Mouse (Mus musculus) splenic B cell, adult 2 months (primary cell): ENCODE results near the gene Tex36.

Experiments
- DNase-seq: peaks from one replicate; pipeline ENCODE4 v3.0.0-alpha.2; 2011; ENCODE audit warnings: low read depth, low spot score
- H3K27me3 ChIP-seq: 2 replicates; pipeline ENCODE4 v1.6.1; 2012; ENCODE audit warnings: mild to moderate bottlenecking, low read length, moderate library complexity, mixed read lengths; ENCODE audit not compliant: control insufficient read depth, poor library complexity, insufficient read depth, severe bottlenecking
- H3K36me3 ChIP-seq: 2 replicates; pipeline ENCODE4 v1.6.1; 2012; ENCODE audit warnings: mild to moderate bottlenecking, low read length, moderate library complexity, mixed read lengths; ENCODE audit not compliant: control insufficient read depth, poor library complexity, insufficient read depth, severe bottlenecking

The Tex36 gene

GRCm38 (mm10) chr7:133602058-133602457, at the start of gene Tex36:
Tex36 (minus strand) TSS chr7:133602158.
- Histone ChIP-seq H3K36me3 (no peaks in the 10 kb centered on the region), H3K27me3 (no peaks in the 10 kb centered on the region)
- DNase-seq = no peak

GRCm38 (mm10) chr7:133645716-133646115, 43.8 kb upstream of the Tex36 start:
- Histone ChIP-seq H3K36me3 (peaks cover 41% of the 10 kb centered on the region), H3K27me3 (no peaks in the 10 kb centered on the region)
- DNase-seq = no peak

DNA sequence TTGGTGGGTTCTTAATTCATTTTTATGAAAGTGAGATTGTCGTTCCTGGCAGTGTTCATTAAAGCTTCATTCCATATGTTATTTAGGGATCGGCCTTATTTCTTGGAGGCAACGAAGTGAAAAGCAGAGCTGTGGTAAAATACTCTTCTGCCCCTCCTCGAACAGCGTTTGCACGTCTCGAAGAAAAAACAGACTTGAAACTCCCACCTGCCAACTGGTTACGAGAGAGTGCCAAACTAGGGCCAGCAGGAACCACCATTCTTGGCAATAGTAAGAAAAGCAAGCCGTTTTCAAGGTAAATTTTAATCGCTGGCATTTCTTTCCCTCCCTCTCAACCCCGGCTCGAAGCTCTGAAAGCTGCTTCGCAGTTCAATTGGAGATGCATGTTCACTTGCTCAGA, 36.9 kb upstream of the Tex36 start:
- peaks cover 22% of the 10 kb centered on the region for H3K36me3 ChIP-seq
- H3K27me3 ChIP-seq = no peaks in the 10 kb centered on the region
- no peak for DNase-seq

DNA sequence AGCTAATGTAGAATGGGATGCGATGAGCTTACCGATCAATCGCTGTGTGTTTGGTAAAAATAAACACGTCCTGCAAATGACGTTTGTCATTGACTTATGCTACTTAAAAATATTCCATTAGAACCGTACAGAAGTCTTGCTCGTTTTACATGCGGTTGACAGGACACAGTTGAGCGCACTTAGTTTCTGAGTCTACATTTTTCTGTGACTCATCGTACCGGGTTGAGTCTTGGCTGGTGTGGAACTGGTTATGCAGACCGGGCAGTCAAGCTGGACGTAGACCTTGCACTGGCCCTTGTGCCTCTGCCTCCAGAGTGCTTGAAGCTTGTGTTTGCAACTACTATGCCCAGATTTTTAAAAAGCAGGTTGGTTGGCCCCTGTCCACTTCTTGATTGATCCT, 36.3 kb upstream of the Tex36 start:
- no peaks in the 10 kb centered on the region for H3K27me3 ChIP-seq
- peak; percentile 55 for DNase-seq
- peaks cover 21% of the 10 kb centered on the region for H3K36me3 ChIP-seq

DNA sequence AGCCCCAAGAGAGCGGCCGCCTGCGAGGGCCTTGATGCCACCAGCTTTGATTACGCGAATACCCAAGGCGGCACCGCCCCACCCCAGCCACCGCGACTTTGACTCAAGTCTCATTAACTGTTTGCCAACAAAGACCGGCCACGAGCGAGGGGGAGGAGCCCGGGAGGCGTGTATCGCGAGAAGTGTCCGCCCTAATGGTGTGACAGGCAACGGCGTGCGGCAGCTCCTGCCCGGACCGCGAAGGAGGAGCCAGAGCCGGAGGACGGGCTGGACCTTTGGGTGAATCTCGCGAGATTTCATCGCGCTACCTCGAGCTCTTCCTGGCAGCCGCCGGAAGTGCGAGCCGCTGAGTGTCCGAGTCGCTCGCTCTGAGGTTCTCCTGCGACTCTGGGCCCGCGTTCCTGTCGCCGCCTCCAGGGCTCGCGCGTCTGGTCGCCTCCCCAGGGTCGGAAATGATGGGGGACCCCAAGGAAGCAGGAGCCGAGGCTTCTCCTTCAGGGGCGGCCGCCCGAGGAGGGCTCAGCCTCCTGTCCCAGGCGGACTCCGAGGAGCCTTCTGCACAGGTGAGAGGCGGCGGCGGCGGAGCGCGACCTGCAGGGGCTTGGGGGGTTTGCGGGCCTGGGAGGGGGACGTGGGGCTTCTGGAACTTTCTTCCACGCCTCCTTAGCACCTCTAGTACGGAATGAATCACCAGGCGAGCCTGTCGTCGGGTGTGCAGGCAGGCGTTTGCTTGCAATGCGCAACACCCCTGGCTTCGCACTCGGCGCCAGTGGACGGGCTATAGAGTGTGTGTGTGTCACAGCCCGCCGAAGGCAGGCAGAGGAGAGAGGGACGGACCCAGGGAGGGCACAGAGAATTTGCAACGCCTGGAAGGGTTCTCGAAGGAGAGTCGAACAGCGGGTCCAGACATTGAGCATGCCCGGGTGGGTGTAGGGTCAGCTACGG, 35.7 kb upstream of the Tex36 start, which contains the start of gene Edrf1:
Gene Edrf1, plus strand, starts transcription at position 183 of the 945 bp plus-strand sequence.
- Histone ChIP-seq H3K27me3 (no peaks in the 10 kb centered on the region), H3K36me3 (peaks cover 16% of the 10 kb centered on the region)
- peak; percentile 99 for DNase-seq

DNA sequence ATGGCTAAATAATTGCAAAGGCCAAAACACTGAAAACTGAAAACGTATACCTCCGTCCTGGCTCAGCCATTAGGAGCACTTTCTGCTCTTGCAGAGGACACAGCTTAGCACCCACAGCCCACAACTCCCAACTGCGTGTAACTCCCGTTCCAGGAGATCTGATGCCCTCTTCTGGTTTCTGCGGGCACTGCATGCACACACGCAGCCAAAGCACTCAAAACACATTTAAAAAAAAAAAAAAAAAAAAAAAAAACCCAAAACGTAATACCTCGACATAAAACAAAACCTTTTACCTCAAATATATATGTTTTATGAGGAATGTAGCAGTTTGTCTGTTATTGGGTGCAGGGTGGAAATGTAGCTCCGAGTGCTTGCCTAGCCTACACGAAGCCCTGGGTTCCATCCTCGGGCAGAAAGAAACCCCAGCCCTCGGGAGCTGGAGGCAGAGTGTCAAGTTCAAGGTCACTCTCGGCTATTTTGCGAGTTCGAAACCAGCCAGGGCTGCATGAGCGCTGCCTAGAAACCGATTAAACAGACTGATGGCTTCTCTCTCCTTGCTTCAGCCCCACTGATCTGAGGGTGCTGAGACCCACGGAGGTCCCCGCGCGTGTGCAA, 34.9 kb upstream of the Tex36 start:
- Histone ChIP-seq H3K36me3 (peaks cover 10% of the 10 kb centered on the region), H3K27me3 (no peaks in the 10 kb centered on the region)
- DNase-seq = peak; percentile 92

- DNase-seq = no peak
- Histone ChIP-seq H3K27me3 (no peaks in the 10 kb centered on the region), H3K36me3 (0 out of 2 replicates have a peak, but pooled peaks cover 2% of the 10 kb centered on the region)
Measured at GRCm38 (mm10) chr7:133634932-133635650, 33.1 kb upstream of the Tex36 start.

DNA sequence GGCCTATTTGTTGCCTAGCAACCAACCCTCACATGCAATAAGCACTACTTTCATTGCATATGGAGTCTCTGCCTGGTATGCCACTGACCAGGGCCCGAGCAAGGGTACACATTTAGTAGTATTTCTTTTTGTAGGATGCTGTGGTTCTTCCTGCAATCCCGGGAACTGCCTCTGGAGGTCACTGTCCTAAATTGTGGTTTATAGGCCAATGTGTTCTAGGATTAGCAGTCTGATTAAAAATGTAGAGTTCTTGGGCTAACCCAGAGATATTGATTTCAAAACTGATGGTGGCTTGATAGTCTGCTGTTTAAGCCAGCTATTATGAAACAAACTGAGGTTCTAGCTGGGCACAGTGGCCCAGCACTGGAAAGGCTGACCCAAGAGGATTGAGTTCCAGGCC, 30.5 kb upstream of the Tex36 start:
- Histone ChIP-seq H3K27me3 (no peaks in the 10 kb centered on the region), H3K36me3 (no peaks in the 10 kb centered on the region)
- peak; percentile 69 for DNase-seq

DNA sequence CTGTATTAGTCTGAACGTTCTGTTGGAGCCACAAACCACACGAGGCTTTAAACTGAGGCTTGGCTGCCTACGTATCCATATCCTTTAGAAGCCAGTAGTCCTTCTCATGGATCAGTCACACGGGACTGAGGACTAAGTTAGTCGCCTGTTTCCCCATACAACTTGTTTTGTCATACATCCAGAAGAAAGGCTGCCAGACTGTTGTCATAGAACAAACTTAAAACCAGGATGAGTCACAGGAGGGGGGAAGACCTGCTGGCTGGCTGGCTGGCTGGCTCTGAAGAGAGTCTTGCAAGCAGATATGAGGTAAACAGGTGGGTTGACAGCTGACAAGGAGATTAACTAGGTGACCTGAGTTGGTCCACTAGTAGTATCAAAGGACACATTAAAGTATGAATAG, 28.9 kb upstream of the Tex36 start:
- DNase-seq = no peak
- no peaks in the 10 kb centered on the region for H3K36me3 ChIP-seq
- no peaks in the 10 kb centered on the region for H3K27me3 ChIP-seq

- no peaks in the 10 kb centered on the region for H3K27me3 ChIP-seq
- H3K36me3 ChIP-seq = no peaks in the 10 kb centered on the region
- no peak for DNase-seq
Measured at GRCm38 (mm10) chr7:133627184-133627936, 25.4 kb upstream of the Tex36 start.

DNA sequence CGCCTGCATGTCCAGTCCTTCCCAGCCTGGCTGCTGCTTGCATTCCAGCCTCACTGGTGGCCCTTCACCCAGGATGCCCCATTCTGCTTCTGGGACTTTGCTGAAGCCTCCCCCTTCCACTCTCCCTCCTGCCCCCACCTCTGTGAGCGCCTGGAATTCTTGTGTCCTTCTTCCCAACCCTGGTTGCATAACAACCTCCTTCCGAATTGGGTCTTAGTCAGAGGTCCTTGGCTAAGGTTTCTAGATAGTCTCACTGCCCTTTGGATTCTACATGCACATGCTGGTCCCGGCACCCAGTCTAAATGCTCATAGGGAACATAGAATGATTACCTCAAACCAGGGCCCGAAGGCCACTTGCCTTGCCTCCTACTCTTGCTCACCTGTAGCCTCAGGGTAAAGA, 21.3 kb upstream of the Tex36 start:
- no peaks in the 10 kb centered on the region for H3K36me3 ChIP-seq
- no peak for DNase-seq
- H3K27me3 ChIP-seq = no peaks in the 10 kb centered on the region

DNA sequence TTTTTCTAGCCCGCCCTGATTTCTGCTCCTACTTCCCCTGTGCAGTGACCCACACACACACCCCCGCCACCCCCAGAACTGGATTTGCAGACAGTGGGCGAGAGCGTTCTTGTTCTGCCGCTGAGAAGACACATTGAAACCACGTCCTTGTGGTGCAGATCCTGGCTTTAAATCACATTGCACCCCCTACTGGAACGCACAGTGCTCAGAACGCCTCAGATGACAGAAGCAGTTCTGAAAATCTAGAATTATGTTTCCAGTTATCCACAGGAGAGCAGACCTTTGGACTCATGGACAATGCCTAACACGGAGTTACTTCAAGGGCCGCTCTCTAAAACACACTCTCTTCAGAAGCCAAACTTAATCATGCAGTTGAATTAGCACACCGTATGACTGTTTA, 18.8 kb upstream of the Tex36 start:
- H3K27me3 ChIP-seq = no peaks in the 10 kb centered on the region
- DNase-seq = no peak

DNA sequence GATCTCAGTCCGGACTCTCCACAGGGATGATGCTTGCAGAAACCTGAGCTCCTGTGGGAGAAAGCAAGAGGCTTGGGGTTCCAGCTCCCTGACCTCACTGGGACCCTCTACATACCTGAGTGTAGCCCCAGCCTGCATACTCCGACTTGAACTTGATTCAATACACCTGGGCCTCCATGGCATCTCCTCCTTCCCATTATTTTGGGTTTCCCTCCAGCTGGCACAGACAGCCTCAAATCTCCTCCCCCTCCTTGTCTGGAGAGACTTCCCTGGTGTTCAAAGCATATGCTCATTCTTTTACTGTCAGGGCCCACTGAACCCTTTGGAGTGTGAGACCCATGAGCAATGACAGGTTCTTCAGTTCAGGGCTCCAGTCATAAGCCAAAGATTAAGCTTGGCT, 11.0 kb upstream of the Tex36 start:
- no peak for DNase-seq
- Histone ChIP-seq H3K36me3 (no peaks in the 10 kb centered on the region), H3K27me3 (no peaks in the 10 kb centered on the region)

More for the DNA sequence above, 18.8 kb upstream of the Tex36 start:
- no peaks in the 10 kb centered on the region for H3K36me3 ChIP-seq

- Histone ChIP-seq H3K36me3 (no peaks in the 10 kb centered on the region), H3K27me3 (no peaks in the 10 kb centered on the region)
- no peak for DNase-seq
Measured at GRCm38 (mm10) chr7:133609585-133609984, 7.6 kb upstream of the Tex36 start.
